Mouse (Mus musculus): ENCODE results near the gene Ccdc117. TPM values are rescaled to one million over a fixed set of nuclear protein-coding genes. Genes with fewer than 3 reads are reported as not detected.
"Not testable (repeated sequence)": the region's sequence is repeated elsewhere in the genome, so short reads cannot be mapped to it uniquely, and the experiment has no call there.

Gene Ccdc117
- total RNA-seq, 2 experiments from 2014 or later = 19.0 to 20.8 TPM

- DNase-seq (ENCODE audit: low spot score in 2 of 2) = not testable (repeated sequence)
These were observed 31.3 kb downstream of the Ccdc117 start for GRCm38 (mm10) chr11:5510686-5511085.

- no peak for DNase-seq (ENCODE audit: low spot score in 2 of 2)
These were observed 31.9 kb downstream of the Ccdc117 start for GRCm38 (mm10) chr11:5510099-5510391.

- no peak for DNase-seq (ENCODE audit: low spot score in 2 of 2)
These were observed 32.5 kb downstream of the Ccdc117 start for GRCm38 (mm10) chr11:5509215-5510098.

- no peak for DNase-seq (ENCODE audit: low spot score in 2 of 2)
These were observed 36.0 kb downstream of the Ccdc117 start for GRCm38 (mm10) chr11:5505856-5506575.

- no peak for DNase-seq (ENCODE audit: low spot score in 2 of 2)
These were observed 39.5 kb downstream of the Ccdc117 start for GRCm38 (mm10) chr11:5502351-5503051.

GRCm38 (mm10) chr11:5500903-5501741 lies 40.9 kb downstream of the Ccdc117 start:
- no peak for DNase-seq (ENCODE audit: low spot score in 2 of 2)

GRCm38 (mm10) chr11:5499961-5500644 lies 41.9 kb downstream of the Ccdc117 start:
- no peak for DNase-seq (ENCODE audit: low spot score in 2 of 2)

GRCm38 (mm10) chr11:5498931-5499661 lies 42.9 kb downstream of the Ccdc117 start:
- no peak for DNase-seq (ENCODE audit: low spot score in 2 of 2)

GRCm38 (mm10) chr11:5498422-5498821 lies 43.6 kb downstream of the Ccdc117 start:
- DNase-seq (ENCODE audit: low spot score in 2 of 2) = no peak

- DNase-seq (ENCODE audit: low spot score in 2 of 2) = no peak
These were observed 45.3 kb downstream of the Ccdc117 start for GRCm38 (mm10) chr11:5496559-5497248.

- no peak for DNase-seq (ENCODE audit: low spot score in 2 of 2)
These were observed 46.1 kb downstream of the Ccdc117 start for GRCm38 (mm10) chr11:5495906-5496305.

GRCm38 (mm10) chr11:5495286-5495832 lies 46.6 kb downstream of the Ccdc117 start:
- DNase-seq (ENCODE audit: low spot score in 2 of 2) = no peak

- no peak for DNase-seq (ENCODE audit: low spot score in 2 of 2)
These were observed 48.1 kb downstream of the Ccdc117 start for GRCm38 (mm10) chr11:5493869-5494268.

- no peak for DNase-seq (ENCODE audit: low spot score in 2 of 2)
These were observed 50.1 kb downstream of the Ccdc117 start for GRCm38 (mm10) chr11:5491912-5492311.

- no peak for DNase-seq (ENCODE audit: low spot score in 2 of 2)
These were observed 50.9 kb downstream of the Ccdc117 start for GRCm38 (mm10) chr11:5490989-5491656.

GRCm38 (mm10) chr11:5489433-5489832 lies 52.6 kb downstream of the Ccdc117 start:
- DNase-seq (ENCODE audit: low spot score in 2 of 2) = not testable (repeated sequence)

GRCm38 (mm10) chr11:5485193-5486011 lies 56.6 kb downstream of the Ccdc117 start:
- DNase-seq (ENCODE audit: low spot score in 2 of 2) = peak; percentile 70 to 93

All from layer of hippocampus, adult 18-20 months (tissue).